ENCODE assay signal across 8 mouse cellular contexts in genomic region chr7:127572895-127573471, GRCm38 (mm10). TPM values are rescaled to one million over a fixed set of nuclear protein-coding genes. Genes with fewer than 3 reads are reported as not detected.
DNase-seq lines count a peak whose midpoint lies in the region; ATAC-seq and TF ChIP-seq lines count a peak whose summit lies in the region.

Phkg2 (plus strand) TSS chr7:127573340.

- peak within 1 kb of the TSS; percentile 22; the same call in 1 of the 2 replicates for H3K27ac ChIP-seq in CH12.LX (ENCODE audit: insufficient read depth, low read depth)
- H3K27ac ChIP-seq in forebrain, embryonic 10.5 days: peak within 1 kb of the TSS; percentile 92
- peak within 1 kb of the TSS; percentile 78 for H3K27ac ChIP-seq in heart, embryonic 15.5 days
- H3K27ac ChIP-seq in liver, embryonic 14.5 days: peak within 1 kb of the TSS; percentile 55
- H3K27ac ChIP-seq in neural tube, embryonic 11.5 days (ENCODE audit: low read depth, low read length): peak within 1 kb of the TSS; percentile 62; the same call in 1 of the 2 replicates
- H3K27ac ChIP-seq in stomach, postnatal 0 days (replicated peaks): peak within 1 kb of the TSS; percentile 71

- under 1% methylated on average over 17 of the region's 17 CpGs for WGBS in forebrain, embryonic 10.5 days
- under 1% methylated on average over 17 of the region's 17 CpGs for WGBS in heart, embryonic 15.5 days
- WGBS in liver, embryonic 14.5 days (ENCODE audit: insufficient replicate concordance): under 1% methylated on average over 17 of the region's 17 CpGs
- under 1% methylated on average over 17 of the region's 17 CpGs for WGBS in neural tube, embryonic 11.5 days
- under 1% methylated on average over 17 of the region's 17 CpGs for WGBS in stomach, postnatal 0 days

- no peaks in the 10 kb centered on the region for H3K9me3 ChIP-seq in CH12.LX (replicated peaks; ENCODE audit: low read length)
- no peaks in the 10 kb centered on the region for H3K9me3 ChIP-seq in forebrain, embryonic 10.5 days
- H3K9me3 ChIP-seq in heart, embryonic 15.5 days (replicated peaks): no peaks in the 10 kb centered on the region
- no peaks in the 10 kb centered on the region for H3K9me3 ChIP-seq in liver, embryonic 14.5 days (ENCODE audit: control insufficient read depth, low read length)
- no peaks in the 10 kb centered on the region for H3K9me3 ChIP-seq in neural tube, embryonic 11.5 days (ENCODE audit: control insufficient read depth, low read length)
- no peaks in the 10 kb centered on the region for H3K9me3 ChIP-seq in stomach, postnatal 0 days (ENCODE audit: control insufficient read depth, low read length)

- no peak for TF ChIP-seq EP300 in CH12.LX (IDR thresholded peaks at IDR 0.05; ENCODE audit: low read length)
- no peak for TF ChIP-seq EP300 in liver, embryonic 14.5 days (IDR thresholded peaks at IDR 0.05; ENCODE audit: low read depth)
- no peak for TF ChIP-seq EP300 in stomach, postnatal 0 days (optimal IDR thresholded peaks at IDR 0.05)

- peak within 1 kb of the TSS; percentile 80 for H3K9ac ChIP-seq in CH12.LX (ENCODE audit: insufficient read depth, low read depth)
- H3K9ac ChIP-seq in heart, embryonic 15.5 days: peak within 1 kb of the TSS; percentile 77
- H3K9ac ChIP-seq in liver, embryonic 14.5 days (replicated peaks): peak within 1 kb of the TSS; percentile 95
- H3K9ac ChIP-seq in neural tube, embryonic 11.5 days (ENCODE audit: low read length): peak within 1 kb of the TSS; percentile 76
- peak within 1 kb of the TSS; percentile 78 for H3K9ac ChIP-seq in stomach, postnatal 0 days (ENCODE audit: low read length)

- in situ Hi-C loops in CH12.LX (cut with MboI; ENCODE audit: low pct_ligation_motif_present, low pct_unique_long_range_greater_than_20kb, low sequenced_read_pairs): no loop called here

- ATAC-seq in heart, embryonic 15.5 days (replicated peaks; ENCODE audit: insufficient number of reproducible peaks, insufficient read depth, low FRiP score, low read depth): peak; percentile 96
- peak; percentile 98 for ATAC-seq in liver, embryonic 14.5 days (ENCODE audit: insufficient read depth)
- peak; percentile 97 for ATAC-seq in neural tube, embryonic 11.5 days (ENCODE audit: insufficient read depth, low FRiP score, low TSS enrichment)
- ATAC-seq in stomach, postnatal 0 days (ENCODE audit: low FRiP score, low TSS enrichment): peak; percentile 99

- TF ChIP-seq CTCF in CH12.LX (conservative IDR thresholded peaks at IDR 0.05 in 1 of 2, IDR thresholded peaks at IDR 0.05 in 1 of 2; ENCODE audit: low read depth in 2 of 2, low read length in 2 of 2): no peak
- no peak for TF ChIP-seq CTCF in liver, embryonic 14.5 days (IDR thresholded peaks at IDR 0.05; ENCODE audit: low read depth)
- TF ChIP-seq CTCF in stomach, postnatal 0 days (IDR thresholded peaks at IDR 0.05; ENCODE audit: low read depth): 0 out of 2 replicates have a peak, but pooled peaks have one; percentile 3

- dilution Hi-C loops in CH12.LX (cut with MboI; ENCODE audit: extremely low pct_ligation_motif_present, extremely low pct_unique_long_range_greater_than_20kb, low sequenced_read_pairs): no loop called here

- peak within 1 kb of the TSS; percentile 70 for H3K4me2 ChIP-seq in CH12.LX (ENCODE audit: insufficient read depth, low read depth, poor library complexity, severe bottlenecking)
- H3K4me2 ChIP-seq in heart, embryonic 15.5 days: peak within 1 kb of the TSS; percentile 85
- peak within 1 kb of the TSS; percentile 96 for H3K4me2 ChIP-seq in liver, embryonic 14.5 days (ENCODE audit: low read depth)
- H3K4me2 ChIP-seq in neural tube, embryonic 11.5 days (ENCODE audit: low read depth): peak within 1 kb of the TSS; percentile 97
- peak within 1 kb of the TSS; percentile 95 for H3K4me2 ChIP-seq in stomach, postnatal 0 days (replicated peaks; ENCODE audit: low read depth)

- peak within 1 kb of the TSS; percentile 74 to 96 (median 88) for H3K4me3 ChIP-seq in CH12.LX (replicated peaks in 1 of 3; ENCODE audit: low read depth in 2 of 3, low read length in 2 of 3, poor library complexity in 1 of 3)
- peak within 1 kb of the TSS; percentile 93 for H3K4me3 ChIP-seq in forebrain, embryonic 10.5 days
- peak within 1 kb of the TSS; percentile 79 for H3K4me3 ChIP-seq in heart, embryonic 15.5 days
- H3K4me3 ChIP-seq in liver, embryonic 14.5 days (ENCODE audit: insufficient read depth in 1 of 2, low read depth in 2 of 2, low read length in 2 of 2): peak within 1 kb of the TSS; percentile 90 to 92
- H3K4me3 ChIP-seq in neural tube, embryonic 11.5 days (ENCODE audit: low read depth, low read length): peak within 1 kb of the TSS; percentile 86
- H3K4me3 ChIP-seq in stomach, postnatal 0 days (ENCODE audit: low read depth, low read length): peak within 1 kb of the TSS; percentile 71

- no peaks in the 10 kb centered on the region for H3K27me3 ChIP-seq in CH12.LX (replicated peaks)
- no peaks in the 10 kb centered on the region for H3K27me3 ChIP-seq in forebrain, embryonic 10.5 days (ENCODE audit: poor library complexity, severe bottlenecking)
- H3K27me3 ChIP-seq in heart, embryonic 15.5 days: no peaks in the 10 kb centered on the region
- H3K27me3 ChIP-seq in liver, embryonic 14.5 days (ENCODE audit: control insufficient read depth, insufficient read depth, low read length): no peaks in the 10 kb centered on the region
- no peaks in the 10 kb centered on the region for H3K27me3 ChIP-seq in neural tube, embryonic 11.5 days (ENCODE audit: control insufficient read depth, insufficient read depth, low read length)
- no peaks in the 10 kb centered on the region for H3K27me3 ChIP-seq in stomach, postnatal 0 days (ENCODE audit: control insufficient read depth, insufficient read depth, low read length)

- peak; percentile 90 for TF ChIP-seq POLR2A in CH12.LX (IDR thresholded peaks at IDR 0.05; ENCODE audit: low read depth, low read length)

- peaks cover 19% of the 10 kb centered on the region for H3K79me2 ChIP-seq in CH12.LX (replicated peaks; ENCODE audit: control insufficient read depth, extremely low read depth, insufficient read depth, poor library complexity, severe bottlenecking)

- TF ChIP-seq RAD21 in CH12.LX (IDR thresholded peaks at IDR 0.05; ENCODE audit: low read depth, low read length): no peak

- peaks cover 14 to 41% of the 10 kb centered on the region in 2 experiments for H3K36me3 ChIP-seq in CH12.LX (replicated peaks in 1 of 2; ENCODE audit: control insufficient read depth in 1 of 2, insufficient read depth in 1 of 2, low read length in 1 of 2)
- H3K36me3 ChIP-seq in forebrain, embryonic 10.5 days (replicated peaks): peaks cover 37% of the 10 kb centered on the region
- peaks cover 19% of the 10 kb centered on the region for H3K36me3 ChIP-seq in heart, embryonic 15.5 days
- H3K36me3 ChIP-seq in liver, embryonic 14.5 days (replicated peaks; ENCODE audit: control insufficient read depth, insufficient read depth, low read depth): no peaks in the 10 kb centered on the region
- peaks cover 9% of the 10 kb centered on the region for H3K36me3 ChIP-seq in neural tube, embryonic 11.5 days (ENCODE audit: control insufficient read depth, insufficient read depth, low read length)
- H3K36me3 ChIP-seq in stomach, postnatal 0 days (ENCODE audit: control insufficient read depth, insufficient read depth, low read length): peaks cover 4% of the 10 kb centered on the region; the same call in 1 of the 2 replicates

- H3K4me1 ChIP-seq in CH12.LX (ENCODE audit: control insufficient read depth in 1 of 2, insufficient read depth in 2 of 2): peaks cover 6 to 23% of the 10 kb centered on the region in 2 experiments; a peak in 3 of 4 replicates
- H3K4me1 ChIP-seq in forebrain, embryonic 10.5 days: peaks cover 27% of the 10 kb centered on the region
- H3K4me1 ChIP-seq in heart, embryonic 15.5 days (replicated peaks): peaks cover 22% of the 10 kb centered on the region
- peaks cover 8 to 11% of the 10 kb centered on the region in 2 experiments for H3K4me1 ChIP-seq in liver, embryonic 14.5 days (replicated peaks; ENCODE audit: control insufficient read depth in 2 of 2, insufficient read depth in 2 of 2, low read length in 1 of 2)
- H3K4me1 ChIP-seq in neural tube, embryonic 11.5 days (ENCODE audit: control insufficient read depth, insufficient read depth, low read length): peaks cover 8% of the 10 kb centered on the region; the same call in 1 of the 2 replicates
- H3K4me1 ChIP-seq in stomach, postnatal 0 days (replicated peaks; ENCODE audit: control insufficient read depth, insufficient read depth): no peaks in the 10 kb centered on the region

- DNase-seq in CH12.LX (ENCODE audit: extremely low read depth): peak; percentile 99
- peak; percentile 88 for DNase-seq in c-Kit-positive CD71-negative TER-119-negative erythroid progenitor cells, embryonic 14.5 days (ENCODE audit: low read depth)
- peak; percentile 90 for DNase-seq in forebrain, embryonic 10.5 days (ENCODE audit: extremely low spot score, low spot score)
- peak; percentile 94 to 98 for DNase-seq in kidney, postnatal 25 days
- peak; percentile 98 to 99 (median 98) for DNase-seq in liver, embryonic 14.5 days (ENCODE audit: low read depth in 3 of 3, low spot score in 3 of 3)
- peak; percentile 89 for DNase-seq in neural tube, embryonic 11.5 days (ENCODE audit: low spot score)
- DNase-seq in stomach, postnatal 0 days (ENCODE audit: low spot score): peak; percentile 92

TF ChIP-seq in CH12.LX, 34 proteins besides CTCF, POLR2A, EP300 and RAD21 (continues in another document):
- TF ChIP-seq TBP (conservative IDR thresholded peaks at IDR 0.05; ENCODE audit: low read depth, low read length) (peak; percentile 96), USF1 (IDR thresholded peaks at IDR 0.05; ENCODE audit: low read depth, low read length) (no peak), SMC3 (IDR thresholded peaks at IDR 0.05; ENCODE audit: low read depth, low read length) (no peak), ZC3H11A (IDR thresholded peaks at IDR 0.05; ENCODE audit: low read depth, low read length) (no peak), IRF4 (IDR thresholded peaks at IDR 0.05; ENCODE audit: low read depth, low read length) (peak; percentile 62; the same call in 1 of the 2 replicates), POLR2AphosphoS2 (IDR thresholded peaks at IDR 0.05; ENCODE audit: low read depth, low read length) (peak; percentile 78; the same call in 1 of the 2 replicates), NELFE (IDR thresholded peaks at IDR 0.05; ENCODE audit: low read depth, low read length) (peak; percentile 97), MXI1 (IDR thresholded peaks at IDR 0.05; ENCODE audit: low read depth, low read length) (peak; percentile 91)

RNA-seq across cellular contexts. Expression of gene Phkg2, which starts in this region (rescaled TPM):
- total RNA-seq in CH12.LX (2012; rRNA removed) (23.3 and 25.5 TPM in 2 replicates), CH12.LX (2014; rRNA removed) (33.1 and 34.7 TPM in 2 replicates)
- 65.0 and 67.2 TPM in 2 replicates for polyA plus RNA-seq in CH12.LX (2012; ENCODE audit: insufficient read length, low read depth)
- 42.4 and 45.0 TPM in 2 replicates for polyA plus RNA-seq in forebrain, embryonic 10.5 days (2016; fragmentation: Nextera tagmentation; extraction: Ambion mirVana)
- polyA plus RNA-seq in heart, embryonic 15.5 days (2015; fragmentation: Nextera tagmentation; extraction: Ambion mirVana): 27.5 and 36.5 TPM in 2 replicates
- polyA plus RNA-seq in liver, embryonic 14.5 days (2012; rRNA removed): 24.9 and 27.3 TPM in 2 replicates
- polyA plus RNA-seq in liver, embryonic 14.5 days (2014; fragmentation: Nextera tagmentation; extraction: Ambion mirVana): 18.5 and 21.7 TPM in 2 replicates
- 45.1 and 55.1 TPM in 2 replicates for polyA plus RNA-seq in neural tube, embryonic 11.5 days (2014; fragmentation: Nextera tagmentation; extraction: Ambion mirVana)
- polyA plus RNA-seq in stomach, postnatal 0 days (2015; fragmentation: Nextera tagmentation; extraction: Ambion mirVana): 22.6 and 24.3 TPM in 2 replicates

Comparison
In these comparisons a context has a peak if more than half of its experiments do, and no peak if none do; other contexts are left out.
1. Peak in every context shown above with its lines: DNase-seq, ATAC-seq, H3K4me3 ChIP-seq and H3K27ac ChIP-seq.
2. H3K27ac ChIP-seq: peak in every context shown above with its lines; median percentile 92 in forebrain, embryonic 10.5 days; 78 in heart, embryonic 15.5 days; 71 in stomach, postnatal 0 days; 62 in neural tube, embryonic 11.5 days; 55 in liver, embryonic 14.5 days; 22 in CH12.LX.